Mouse (Mus musculus) liver, adult 2 months (tissue): ENCODE measurements around the gene Urad.

Experiments
- CTCF ChIP-seq: fragments of 200-500 bp; IDR thresholded peaks from 2 replicates; pipeline ENCODE4 v1.5.1; 2011; ENCODE audit warnings: low read depth, low read length, control low read depth
- POLR2A ChIP-seq: fragments of 200-500 bp; IDR thresholded peaks from 2 replicates; pipeline ENCODE4 v1.6.1; 2011; ENCODE audit warnings: low read length, control low read depth; ENCODE audit not compliant: insufficient read depth; ENCODE audit errors: extremely low read depth

GRCm38 (mm10) chr5:147370276-147370675 is 48.0 kb upstream of the Urad start:
- TF ChIP-seq CTCF (no peak), POLR2A (no peak)
